Mouse (Mus musculus): ENCODE data around the gene Cnpy4.

Cnpy4 gene

DNA sequence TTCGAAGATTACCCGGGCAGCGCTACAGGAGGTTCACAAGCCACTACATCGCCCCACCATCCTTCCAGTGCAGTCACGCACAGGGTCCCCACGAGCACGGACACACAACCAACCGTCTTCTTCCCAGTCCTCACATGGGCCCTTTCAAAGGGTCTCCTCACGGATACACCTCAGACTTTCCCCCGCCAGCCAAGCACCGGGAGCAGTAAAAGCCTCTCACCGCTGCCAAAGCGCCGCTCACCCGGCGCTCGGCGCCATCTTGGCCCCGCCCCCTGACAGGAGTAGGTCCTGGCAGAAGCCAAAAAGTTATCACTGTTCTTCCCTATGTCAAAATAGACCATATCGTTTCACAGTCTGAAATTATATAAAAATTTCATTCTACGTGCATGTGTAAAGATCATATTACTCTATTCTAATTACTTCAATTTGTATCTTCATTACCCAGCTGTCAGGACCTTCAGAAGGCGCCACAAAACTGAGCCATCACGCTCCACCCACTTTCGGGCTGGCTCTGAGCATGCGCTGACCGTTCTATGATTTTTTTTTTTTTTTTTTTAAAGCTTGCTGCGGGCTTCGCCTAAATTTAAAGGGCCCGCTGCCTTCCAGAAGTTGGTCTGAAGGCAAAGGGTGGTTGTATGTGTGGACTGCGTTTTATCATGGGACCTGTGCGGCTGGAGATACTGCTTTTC is at the start of gene Cnpy4, which contains the start of gene Taf6:
TSS of gene Cnpy4 (plus strand) at position 536 of the 689 bp plus-strand sequence.
TSS of gene Taf6 (minus strand) at position 502 of the 689 bp plus-strand sequence.
- in situ Hi-C loops (cut with MboI; ENCODE audit: low sequenced_read_pairs), result no loop called here

DNA sequence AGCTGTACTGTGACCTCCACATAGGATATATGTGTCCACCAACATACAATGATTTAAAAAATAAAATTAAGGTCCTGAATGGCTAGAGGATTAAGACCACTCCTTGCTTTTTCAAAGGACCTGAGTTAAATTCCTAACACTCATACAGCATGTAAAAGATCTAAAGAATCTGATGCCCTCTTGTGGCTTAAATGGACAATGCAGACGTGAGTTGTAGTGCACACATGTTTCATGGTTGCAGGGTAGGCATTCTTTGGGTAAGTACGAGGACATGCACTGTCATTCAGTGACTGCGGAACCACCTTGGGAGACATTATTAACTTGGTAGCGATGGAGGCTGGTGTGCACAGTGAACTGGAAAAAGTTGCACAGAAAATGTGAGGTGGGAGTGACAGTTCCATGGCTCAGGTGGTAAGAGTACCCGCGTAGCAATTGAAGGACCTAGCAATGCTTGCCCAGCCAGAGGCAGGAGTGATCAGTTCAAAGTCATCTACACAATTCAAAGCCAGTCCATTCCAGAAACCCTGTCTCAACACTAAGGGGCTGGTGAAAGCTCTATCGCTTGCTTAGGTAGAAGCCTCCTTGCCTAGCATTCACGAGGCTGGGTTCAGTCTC is 49.2 kb upstream of the Cnpy4 start:
- in situ Hi-C loops (cut with MboI; ENCODE audit: low sequenced_read_pairs), result no loop called here

DNA sequence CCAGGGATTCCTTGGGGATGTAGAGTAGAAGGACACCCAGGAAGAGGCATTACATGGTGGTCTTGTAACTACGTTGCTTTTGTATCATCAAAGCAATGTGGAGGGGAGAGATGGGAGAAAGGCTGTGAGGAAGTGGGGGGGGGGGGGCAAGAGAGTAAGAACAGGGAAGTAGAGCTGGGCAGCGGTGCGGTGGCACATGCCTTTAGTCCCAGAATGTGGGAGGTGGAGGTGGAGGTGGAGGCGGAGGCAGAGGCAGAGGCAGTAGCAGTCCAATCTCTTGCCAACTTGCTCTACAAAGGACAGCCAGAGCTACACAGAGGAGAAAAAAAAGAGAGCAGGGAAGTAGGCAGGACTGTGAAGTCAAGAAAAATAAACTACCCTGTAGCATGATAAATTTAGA is 48.7 kb upstream of the Cnpy4 start:
- in situ Hi-C loops (cut with MboI; ENCODE audit: low sequenced_read_pairs), result no loop called here

DNA sequence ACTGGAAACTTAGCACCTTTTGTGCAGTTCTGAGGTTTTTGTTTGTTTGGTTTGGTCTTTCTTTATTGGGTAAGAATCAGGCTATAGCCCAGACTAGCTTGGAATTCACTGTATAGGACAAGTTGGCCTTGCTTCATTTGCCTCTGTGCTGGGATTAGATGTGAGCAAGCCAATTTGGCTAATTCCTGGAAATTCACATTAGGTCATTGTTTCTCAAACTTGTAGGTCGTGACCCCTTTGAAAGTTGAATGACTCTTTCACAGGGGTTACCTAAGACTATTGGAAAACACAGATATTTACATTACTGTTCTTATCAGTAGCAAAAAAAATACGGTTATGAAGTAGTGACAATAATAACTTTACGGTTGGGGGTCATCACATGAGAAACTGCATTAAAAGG is 32.9 kb upstream of the Cnpy4 start:
- in situ Hi-C loops (cut with MboI; ENCODE audit: low sequenced_read_pairs), result no loop called here

- in situ Hi-C loops (cut with MboI; ENCODE audit: low sequenced_read_pairs), result no loop called here
These were observed 31.8 kb upstream of the Cnpy4 start, which contains the start of gene Zfp113 for GRCm38 (mm10) chr5:138155443-138155976. Gene Zfp113 (minus strand): TSS chr5:138155744.

- in situ Hi-C loops (cut with MboI; ENCODE audit: low sequenced_read_pairs), result no loop called here
These were observed 27.0 kb upstream of the Cnpy4 start for GRCm38 (mm10) chr5:138160224-138160762.

DNA sequence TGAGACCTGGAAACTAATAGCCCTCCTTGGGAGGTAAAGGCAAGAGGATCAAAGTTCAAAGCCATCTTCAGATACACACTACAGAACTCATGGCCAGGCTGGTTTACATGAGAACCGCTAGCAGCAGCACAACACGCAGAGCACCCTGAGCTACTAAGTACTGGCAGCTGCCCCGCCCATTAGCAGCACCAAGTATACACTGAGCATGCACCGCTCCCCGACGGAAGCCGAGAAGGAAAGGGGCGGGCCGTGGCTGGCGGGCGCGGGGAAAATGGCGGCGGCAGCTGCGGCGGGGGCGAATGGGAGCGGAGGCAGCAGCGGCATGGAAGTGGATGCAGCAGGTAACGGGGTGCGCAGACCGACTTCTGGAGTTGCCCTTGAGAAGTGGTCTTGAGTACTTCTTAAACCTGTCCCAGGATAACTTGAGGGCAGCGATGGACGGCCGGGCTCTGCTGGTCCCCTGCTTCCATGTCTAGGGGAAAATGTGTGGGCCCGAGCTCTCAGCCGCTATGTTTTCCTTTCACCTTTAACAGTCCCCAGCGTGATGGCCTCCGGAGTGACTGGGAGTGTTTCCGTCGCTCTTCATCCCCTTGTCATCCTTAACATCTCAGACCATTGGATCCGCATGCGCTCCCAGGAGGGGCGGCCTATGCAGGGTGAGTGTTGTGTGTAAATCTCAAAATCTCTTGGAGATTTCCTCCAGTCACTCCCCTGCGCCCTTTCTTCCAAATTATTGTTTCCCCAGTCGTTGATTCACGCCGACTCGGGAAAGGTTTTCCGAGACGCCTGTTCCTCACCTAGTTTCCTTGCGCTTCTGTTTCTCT is 26.2 kb upstream of the Cnpy4 start, which contains the start of gene Cops6:
TSS of gene Cops6 (plus strand) at position 230 of the 824 bp plus-strand sequence.
- in situ Hi-C loops (cut with MboI; ENCODE audit: low sequenced_read_pairs), result no loop called here

- in situ Hi-C loops (cut with MboI; ENCODE audit: low sequenced_read_pairs), result no loop called here
These were observed 24.2 kb upstream of the Cnpy4 start for GRCm38 (mm10) chr5:138163046-138163445.

DNA sequence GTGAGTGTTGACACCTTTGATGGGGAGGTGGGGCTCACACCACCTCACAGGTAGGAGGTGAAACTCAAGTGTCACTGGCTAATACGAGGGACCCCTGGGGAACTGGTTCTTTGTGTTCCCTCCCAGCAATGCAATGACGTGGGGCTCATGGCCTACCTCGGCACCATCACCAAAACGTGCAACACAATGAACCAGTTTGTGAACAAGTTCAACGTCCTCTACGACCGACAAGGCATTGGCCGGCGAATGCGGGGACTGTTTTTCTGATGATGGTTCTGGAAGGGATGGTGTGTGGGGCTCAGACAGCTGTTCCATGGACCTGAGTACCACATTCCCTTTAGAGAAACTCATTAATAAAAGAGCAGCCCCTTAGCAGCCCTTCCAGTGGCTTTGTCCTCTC is 23.7 kb upstream of the Cnpy4 start:
- in situ Hi-C loops (cut with MboI; ENCODE audit: low sequenced_read_pairs), result no loop called here

DNA sequence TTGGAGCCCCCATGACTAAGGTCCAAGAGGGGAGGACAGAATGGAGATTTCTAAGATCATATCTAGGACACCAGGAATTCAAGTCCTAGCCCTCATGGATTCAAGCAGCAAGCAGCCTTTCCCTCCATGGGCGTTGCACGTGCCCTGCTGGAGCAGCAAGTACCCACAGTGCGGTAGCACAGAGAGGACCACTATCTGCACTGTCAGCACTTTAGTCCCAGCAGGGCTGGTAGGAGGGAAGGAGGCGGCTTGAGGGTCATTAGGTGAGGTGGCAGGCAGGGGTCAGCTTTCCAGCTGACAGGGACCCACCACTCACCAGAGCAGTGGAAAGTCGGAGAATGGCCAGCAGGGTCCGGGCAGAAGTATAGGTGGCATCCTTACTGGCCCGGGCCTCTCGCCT is 21.7 kb upstream of the Cnpy4 start:
- in situ Hi-C loops (cut with MboI; ENCODE audit: low sequenced_read_pairs), result no loop called here

- in situ Hi-C loops (cut with MboI; ENCODE audit: low sequenced_read_pairs), result no loop called here
These were observed 16.2 kb upstream of the Cnpy4 start for GRCm38 (mm10) chr5:138170936-138171561.

DNA sequence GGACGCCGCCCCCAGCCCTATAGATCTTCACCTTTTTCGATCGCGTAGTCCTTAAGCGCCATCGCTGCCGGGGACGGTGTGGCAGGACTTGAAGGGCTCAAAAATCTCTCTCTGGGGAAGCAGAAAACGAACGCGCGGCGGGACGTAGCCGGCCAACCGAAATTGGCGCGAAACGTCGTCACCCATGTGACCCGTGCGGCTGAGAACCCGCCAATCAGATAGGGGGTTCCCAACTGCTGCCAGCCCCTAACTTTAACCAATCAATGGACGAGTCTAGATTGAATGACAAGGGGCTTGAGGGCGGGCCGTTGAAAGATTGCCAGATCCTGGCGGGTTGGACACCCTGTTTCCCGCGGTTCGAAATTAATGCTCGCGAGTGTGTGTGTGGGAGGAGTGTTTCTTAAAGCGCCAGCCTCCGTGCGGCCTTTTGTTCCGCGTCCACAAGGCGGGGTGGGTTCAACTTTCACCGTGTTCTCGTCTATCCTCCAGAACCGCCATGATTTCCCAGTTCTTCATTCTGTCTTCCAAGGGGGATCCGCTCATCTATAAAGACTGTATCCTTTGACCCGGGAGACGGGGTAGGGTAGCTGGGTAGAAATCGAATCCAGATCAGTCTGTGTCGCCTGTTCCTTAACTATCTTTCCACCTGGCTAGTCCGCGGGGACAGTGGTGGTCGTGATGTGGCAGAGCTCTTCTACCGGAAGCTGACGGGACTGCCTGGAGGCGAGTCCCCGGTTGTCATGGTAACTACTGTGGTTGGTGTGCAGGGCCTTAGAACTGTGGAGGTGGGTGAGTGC is 15.4 kb upstream of the Cnpy4 start, which contains the start of the genes Ap4m1 and Mcm7:
TSS of gene Ap4m1 (plus strand) at position 308 of the 797 bp plus-strand sequence.
TSS of gene Mcm7 (minus strand) at position 728 of the 797 bp plus-strand sequence.
- in situ Hi-C loops (cut with MboI; ENCODE audit: low sequenced_read_pairs), result no loop called here

- in situ Hi-C loops (cut with MboI; ENCODE audit: low sequenced_read_pairs), result no loop called here
These were observed 14.1 kb upstream of the Cnpy4 start for GRCm38 (mm10) chr5:138173217-138173616.

DNA sequence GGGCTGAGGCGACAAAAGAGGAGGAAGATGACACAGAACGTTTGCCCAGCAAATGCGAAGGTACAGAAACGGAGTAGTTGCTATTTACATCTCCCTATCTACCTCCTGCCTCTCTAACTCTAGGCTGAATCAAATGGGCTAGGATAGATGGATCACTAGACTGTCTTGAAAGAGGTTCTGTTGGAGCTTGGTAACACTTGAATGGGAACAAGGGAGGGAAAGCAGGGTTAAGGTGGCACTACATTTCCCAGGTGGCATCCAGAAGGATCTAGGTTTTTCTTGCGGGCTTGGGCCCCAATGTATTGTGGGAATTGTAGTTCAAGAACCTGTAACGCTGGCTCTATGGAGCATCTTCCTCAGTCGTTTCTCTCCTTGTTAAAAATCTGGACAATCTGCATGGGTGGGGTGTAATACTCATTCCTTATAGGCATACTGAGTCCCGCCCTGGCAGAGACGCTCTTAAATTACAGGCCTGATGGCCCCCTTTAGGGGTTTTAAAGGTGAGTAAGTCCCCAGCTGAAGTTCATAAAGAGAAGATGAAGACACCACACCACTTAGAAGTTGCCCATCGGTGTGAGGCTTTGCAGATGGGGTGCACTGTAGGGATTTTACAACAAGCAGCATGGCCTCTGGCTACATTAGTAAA is 499 bp downstream of the Cnpy4 start:
- in situ Hi-C loops (cut with MboI; ENCODE audit: low sequenced_read_pairs), result no loop called here

DNA sequence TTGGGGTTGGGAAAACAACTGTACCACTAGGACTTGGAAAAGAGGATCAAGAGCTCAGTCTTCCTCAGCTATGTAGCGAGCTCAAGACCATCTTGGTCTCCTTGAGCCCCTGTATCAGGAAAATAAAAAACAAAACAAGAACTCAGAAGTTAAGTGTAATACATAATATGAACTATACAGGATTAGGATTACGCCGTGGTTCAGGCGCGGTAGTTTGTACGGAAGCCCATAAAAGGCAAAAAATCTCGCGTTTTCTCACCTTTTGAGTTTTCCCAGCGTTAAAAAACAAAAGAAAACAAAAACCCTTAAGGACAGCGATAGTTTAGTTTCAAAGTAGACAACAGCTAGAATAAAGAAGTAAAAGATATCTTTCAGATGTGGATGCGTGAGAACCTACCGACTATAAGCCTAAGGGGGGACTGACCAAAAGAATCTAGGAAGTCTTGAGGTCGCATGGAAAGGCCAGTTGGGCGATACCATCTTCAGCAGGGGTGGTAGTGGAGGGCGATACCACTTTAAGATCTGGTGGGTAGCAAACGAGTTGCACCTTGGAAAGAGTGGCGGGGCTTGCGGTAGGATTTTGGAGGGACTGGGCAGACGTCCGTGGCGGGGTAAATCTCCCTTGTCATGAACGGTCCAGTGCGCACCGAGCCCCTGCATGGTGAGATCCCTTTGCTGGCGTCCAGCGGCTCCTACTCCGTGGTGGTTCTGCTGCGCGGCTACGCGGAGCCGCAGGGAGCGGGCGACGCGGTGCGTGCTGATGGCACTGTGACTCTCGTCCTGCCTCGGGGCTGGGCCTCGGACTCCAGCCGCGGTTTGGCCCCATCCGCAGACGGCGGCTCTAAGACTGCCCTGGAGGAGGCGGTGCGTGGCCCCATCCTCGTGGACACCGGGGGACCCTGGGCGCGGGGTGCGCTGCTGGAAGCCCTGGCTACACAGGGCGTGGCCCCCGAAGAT is 6.8 kb downstream of the Cnpy4 start, which contains the start of gene Mblac1:
TSS of gene Mblac1 (plus strand) at position 544 of the 957 bp plus-strand sequence.
- in situ Hi-C loops (cut with MboI; ENCODE audit: low sequenced_read_pairs), result no loop called here

GRCm38 (mm10) chr5:138194755-138195345 is 7.6 kb downstream of the Cnpy4 start:
- in situ Hi-C loops (cut with MboI; ENCODE audit: low sequenced_read_pairs), result no loop called here

DNA sequence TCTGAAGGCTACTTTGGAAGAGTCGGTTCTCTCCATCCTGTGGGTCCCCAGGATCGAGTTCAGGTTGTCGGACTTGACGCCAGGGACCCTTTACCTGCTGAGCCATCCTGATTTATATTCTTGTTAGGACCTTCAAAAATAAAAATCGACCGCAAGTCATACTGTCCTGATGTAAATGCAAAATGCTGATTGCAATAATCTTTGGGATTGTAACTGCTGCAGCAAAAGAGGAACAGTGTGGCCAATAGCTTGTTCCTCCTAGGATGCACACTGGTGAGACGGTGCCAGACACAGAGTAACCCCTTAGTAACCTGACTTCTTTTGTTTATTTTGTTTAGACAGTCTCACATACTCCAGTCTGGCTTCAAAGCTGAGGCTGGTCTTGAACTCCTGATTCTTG is 8.2 kb downstream of the Cnpy4 start:
- in situ Hi-C loops (cut with MboI; ENCODE audit: low sequenced_read_pairs), result no loop called here

Data from CH12F3 (cell line).